Mouse (Mus musculus): ENCODE results near the gene Dynlt1f. TPM values are rescaled to one million over a fixed set of nuclear protein-coding genes. Genes with fewer than 3 reads are reported as not detected.
"Not testable (repeated sequence)": the region's sequence is repeated elsewhere in the genome, so short reads cannot be mapped to it uniquely, and the experiment has no call there.

The Dynlt1f gene
- polyA plus RNA-seq (2012; ENCODE audit: insufficient read depth, insufficient read length, missing spikeins), result 31.5 and 38.3 TPM in 2 replicates

DNA sequence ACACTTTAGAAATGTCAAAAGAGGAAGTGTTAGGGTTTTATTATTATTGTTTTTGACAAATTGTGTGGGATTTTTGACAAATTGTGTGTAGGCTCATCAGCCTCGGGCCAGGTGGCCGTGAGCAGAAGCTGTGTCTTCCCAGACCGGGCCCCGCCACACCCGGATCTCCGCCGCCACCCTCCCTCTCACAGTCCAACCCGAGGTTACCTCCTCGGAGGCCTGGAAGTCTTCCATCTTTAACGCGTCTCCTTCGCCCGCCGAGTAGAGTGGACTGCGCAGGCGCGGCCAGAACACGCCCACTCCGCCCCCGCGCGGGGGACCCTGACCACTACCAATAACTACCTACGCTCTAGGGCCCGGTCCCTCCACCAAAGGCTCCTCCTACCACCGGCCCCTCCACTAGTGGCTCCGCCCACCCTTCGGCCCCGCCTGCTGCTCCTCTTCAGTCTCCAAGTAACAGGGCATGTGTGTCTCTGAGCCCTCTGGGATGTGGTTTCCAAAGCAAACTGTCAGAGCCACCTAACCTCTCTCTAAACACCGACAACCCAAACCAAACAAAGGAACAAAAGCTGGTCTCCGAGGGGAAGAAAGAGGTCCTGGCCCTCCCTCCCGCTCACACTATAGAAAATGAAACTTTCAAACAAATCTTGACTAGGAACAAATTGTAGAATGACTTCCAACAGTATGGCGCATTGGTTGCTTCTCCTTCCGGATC is at the start of gene Dynlt1f:
Dynlt1f (minus strand) TSS at position 334 of the 715 bp plus-strand sequence.
- Histone ChIP-seq H3K4me3 (ENCODE audit: insufficient read depth, low read depth, low read length) (peak within 1 kb of the TSS; percentile 91), H3K27ac (replicated peaks; ENCODE audit: low read depth, low read length) (peak within 1 kb of the TSS; percentile 31; the same call in 1 of the 2 replicates)
- not testable (repeated sequence) for H3K4me1 ChIP-seq (ENCODE audit: control insufficient read depth, insufficient read depth, insufficient read length, low read length)

GRCm38 (mm10) chr17:6703381-6704270 is 47.9 kb upstream of the Dynlt1f start:
- not testable (repeated sequence) for H3K4me3 ChIP-seq (ENCODE audit: insufficient read depth, low read depth, low read length); H3K4me1 ChIP-seq (ENCODE audit: control insufficient read depth, insufficient read depth, insufficient read length, low read length); H3K27ac ChIP-seq (replicated peaks; ENCODE audit: low read depth, low read length)

- H3K4me1 ChIP-seq (ENCODE audit: control insufficient read depth, insufficient read depth, insufficient read length, low read length); H3K4me3 ChIP-seq (ENCODE audit: insufficient read depth, low read depth, low read length); H3K27ac ChIP-seq (replicated peaks; ENCODE audit: low read depth, low read length): not testable (repeated sequence)
These were observed 47.0 kb upstream of the Dynlt1f start for GRCm38 (mm10) chr17:6702625-6703221.

GRCm38 (mm10) chr17:6700077-6700476 is 44.4 kb upstream of the Dynlt1f start:
- not testable (repeated sequence) for H3K4me1 ChIP-seq (ENCODE audit: control insufficient read depth, insufficient read depth, insufficient read length, low read length); H3K4me3 ChIP-seq (ENCODE audit: insufficient read depth, low read depth, low read length); H3K27ac ChIP-seq (replicated peaks; ENCODE audit: low read depth, low read length)

- not testable (repeated sequence) for H3K4me1 ChIP-seq (ENCODE audit: control insufficient read depth, insufficient read depth, insufficient read length, low read length); H3K27ac ChIP-seq (replicated peaks; ENCODE audit: low read depth, low read length); H3K4me3 ChIP-seq (ENCODE audit: insufficient read depth, low read depth, low read length)
These were observed 43.8 kb upstream of the Dynlt1f start for GRCm38 (mm10) chr17:6699502-6699901.

GRCm38 (mm10) chr17:6697224-6697775 is 41.6 kb upstream of the Dynlt1f start:
- H3K4me3 ChIP-seq (ENCODE audit: insufficient read depth, low read depth, low read length); H3K4me1 ChIP-seq (ENCODE audit: control insufficient read depth, insufficient read depth, insufficient read length, low read length): not testable (repeated sequence)

GRCm38 (mm10) chr17:6696521-6696920 is 40.8 kb upstream of the Dynlt1f start:
- not testable (repeated sequence) for H3K27ac ChIP-seq (replicated peaks; ENCODE audit: low read depth, low read length); H3K4me3 ChIP-seq (ENCODE audit: insufficient read depth, low read depth, low read length); H3K4me1 ChIP-seq (ENCODE audit: control insufficient read depth, insufficient read depth, insufficient read length, low read length)

More at GRCm38 (mm10) chr17:6697224-6697775, 41.6 kb upstream of the Dynlt1f start:
- H3K27ac ChIP-seq (replicated peaks; ENCODE audit: low read depth, low read length), result not testable (repeated sequence)

DNA sequence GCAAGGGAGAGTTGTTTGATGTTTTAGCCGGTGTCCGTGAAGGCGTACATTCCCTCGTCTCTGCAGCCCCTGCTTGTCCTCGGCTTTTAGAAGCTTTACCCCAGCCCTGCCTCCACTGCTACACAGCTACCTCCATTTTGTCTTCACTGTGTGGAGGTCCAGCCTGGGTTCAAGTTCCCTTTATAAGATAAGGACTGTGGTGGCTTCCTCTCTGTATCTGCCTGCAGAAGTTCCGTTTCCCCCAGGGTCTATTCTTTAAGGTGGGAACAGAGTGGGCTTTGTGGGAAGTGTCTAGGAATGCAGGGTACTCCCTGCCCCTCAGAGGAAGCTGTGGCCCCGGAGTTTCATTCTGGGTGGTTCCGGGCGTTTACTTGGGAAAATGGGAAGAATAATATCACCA is 40.0 kb upstream of the Dynlt1f start:
- not testable (repeated sequence) for H3K4me1 ChIP-seq (ENCODE audit: control insufficient read depth, insufficient read depth, insufficient read length, low read length); H3K27ac ChIP-seq (replicated peaks; ENCODE audit: low read depth, low read length); H3K4me3 ChIP-seq (ENCODE audit: insufficient read depth, low read depth, low read length)

- H3K4me3 ChIP-seq (ENCODE audit: insufficient read depth, low read depth, low read length); H3K4me1 ChIP-seq (ENCODE audit: control insufficient read depth, insufficient read depth, insufficient read length, low read length); H3K27ac ChIP-seq (replicated peaks; ENCODE audit: low read depth, low read length): not testable (repeated sequence)
These were observed 35.9 kb upstream of the Dynlt1f start for GRCm38 (mm10) chr17:6691596-6691995.

DNA sequence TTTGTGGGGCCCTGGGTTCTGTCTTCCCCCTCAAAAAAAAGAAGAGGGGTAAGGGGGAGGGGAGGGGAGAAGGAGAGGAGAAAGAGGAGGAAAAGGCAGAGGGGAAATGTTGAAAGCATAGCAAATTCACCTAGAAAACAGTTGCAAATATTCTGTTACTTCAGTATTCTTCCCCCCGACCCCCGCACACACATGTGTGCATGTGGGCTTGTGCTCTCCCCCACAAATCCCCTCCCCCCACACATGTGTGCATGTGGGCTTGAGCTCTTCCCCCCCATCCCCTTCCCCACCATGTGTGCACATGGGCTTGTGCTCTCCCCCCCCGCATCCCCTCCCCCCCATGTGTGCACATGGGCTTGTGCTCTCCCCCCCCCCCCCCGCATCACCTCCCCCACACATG is 33.6 kb upstream of the Dynlt1f start:
- H3K27ac ChIP-seq (replicated peaks; ENCODE audit: low read depth, low read length); H3K4me3 ChIP-seq (ENCODE audit: insufficient read depth, low read depth, low read length); H3K4me1 ChIP-seq (ENCODE audit: control insufficient read depth, insufficient read depth, insufficient read length, low read length): not testable (repeated sequence)

DNA sequence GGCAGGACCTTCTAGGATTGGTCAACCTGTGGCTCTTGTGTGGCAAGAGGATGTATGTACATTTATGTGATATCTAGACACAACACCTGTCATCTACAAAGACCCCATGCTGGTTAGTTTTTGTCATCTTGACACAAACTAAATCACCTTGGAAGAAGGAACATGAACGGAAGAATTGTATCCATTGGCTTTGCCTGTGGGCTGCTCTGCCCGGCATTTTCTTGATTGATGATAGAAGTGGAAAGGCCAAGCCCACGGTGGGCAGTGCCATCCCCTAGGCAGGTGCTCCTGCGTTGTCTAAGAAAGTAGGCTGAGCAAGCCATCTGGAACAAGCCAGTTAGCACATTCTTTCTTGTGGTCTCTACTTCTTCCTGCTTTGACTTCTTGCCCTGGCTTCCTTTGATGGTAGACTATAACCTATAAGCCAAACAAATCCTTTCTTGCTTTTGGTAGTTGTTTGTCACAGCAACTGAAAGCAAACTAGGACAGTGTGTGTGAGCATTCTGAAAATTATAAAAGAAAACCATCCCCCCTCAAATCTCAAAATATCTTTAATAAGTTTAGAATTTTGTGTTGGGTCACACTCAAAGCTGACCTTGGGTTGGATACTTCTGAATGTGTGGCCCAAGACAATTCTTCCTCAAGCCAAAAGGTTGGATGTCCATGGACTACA is 30.7 kb upstream of the Dynlt1f start:
- not testable (repeated sequence) for H3K27ac ChIP-seq (replicated peaks; ENCODE audit: low read depth, low read length); H3K4me3 ChIP-seq (ENCODE audit: insufficient read depth, low read depth, low read length); H3K4me1 ChIP-seq (ENCODE audit: control insufficient read depth, insufficient read depth, insufficient read length, low read length)

GRCm38 (mm10) chr17:6685288-6685818 is 29.7 kb upstream of the Dynlt1f start:
- H3K4me3 ChIP-seq (ENCODE audit: insufficient read depth, low read depth, low read length); H3K27ac ChIP-seq (replicated peaks; ENCODE audit: low read depth, low read length); H3K4me1 ChIP-seq (ENCODE audit: control insufficient read depth, insufficient read depth, insufficient read length, low read length): not testable (repeated sequence)

GRCm38 (mm10) chr17:6684464-6685287 is 29.0 kb upstream of the Dynlt1f start:
- H3K27ac ChIP-seq (replicated peaks; ENCODE audit: low read depth, low read length); H3K4me1 ChIP-seq (ENCODE audit: control insufficient read depth, insufficient read depth, insufficient read length, low read length); H3K4me3 ChIP-seq (ENCODE audit: insufficient read depth, low read depth, low read length): not testable (repeated sequence)

GRCm38 (mm10) chr17:6683702-6684101 is 28.0 kb upstream of the Dynlt1f start:
- not testable (repeated sequence) for H3K4me1 ChIP-seq (ENCODE audit: control insufficient read depth, insufficient read depth, insufficient read length, low read length); H3K27ac ChIP-seq (replicated peaks; ENCODE audit: low read depth, low read length); H3K4me3 ChIP-seq (ENCODE audit: insufficient read depth, low read depth, low read length)

All from brown adipose tissue, adult 24 weeks (tissue).